Mouse (Mus musculus) forebrain, embryonic 12.5 days (tissue): ENCODE measurements at regions not wholly inside any gene's neighbourhood (a gene's known extent, or its start where the extent isn't known, plus 50 kb on each side); places are given as distances from the start of the nearest gene placed in this dataset.

Source experiments
- ATAC-seq: fragments of 200-750 bp; cut with Nextera tagmentation; 2 replicates; pipeline ENCODE4 v1.8.0; 2017; ENCODE audit warnings: moderate TSS enrichment; ENCODE audit not compliant: low FRiP score
- H3K27ac ChIP-seq: fragments of 300-500 bp; sonication (generic); 2 replicates; pipeline ENCODE4 v1.5.1; 2016; ENCODE audit warnings: mild to moderate bottlenecking
- H3K27me3 ChIP-seq: fragments of 300-500 bp; sonication (generic); 2 replicates; pipeline ENCODE4 v1.6.1; 2016; ENCODE audit warnings: mild to moderate bottlenecking
- H3K36me3 ChIP-seq: fragments of 300-500 bp; sonication (generic); replicated peaks from 2 replicates; pipeline ENCODE4 v1.6.1; 2016; ENCODE audit warnings: mild to moderate bottlenecking
- H3K4me1 ChIP-seq: fragments of 300-500 bp; sonication (generic); 2 replicates; pipeline ENCODE4 v1.6.1; 2016
- H3K4me2 ChIP-seq: fragments of 300-500 bp; sonication (generic); 2 replicates; pipeline ENCODE4 v1.6.1; 2016; ENCODE audit warnings: mild to moderate bottlenecking, moderate library complexity
- H3K4me3 ChIP-seq: fragments of 300-500 bp; sonication (generic); replicated peaks from 2 replicates; pipeline ENCODE4 v1.5.1; 2016; ENCODE audit warnings: mild to moderate bottlenecking
- H3K9ac ChIP-seq: fragments of 300-500 bp; sonication (generic); 2 replicates; pipeline ENCODE4 v1.6.1; 2016; ENCODE audit warnings: mild to moderate bottlenecking
- H3K9me3 ChIP-seq: fragments of 300-500 bp; sonication (generic); 2 replicates; pipeline ENCODE4 v1.6.1; 2016
- WGBS: fragments of 180-500 bp; shearing (Covaris S2); methylation state at CpG from one replicate; pipeline ENCODE4 v1.1.7; 2016; 5-methylcytosine and 5-hydroxymethylcytosine counted together

GRCm38 (mm10) chr8:127939986-127940359 is 418.4 kb upstream of the Nrp1 start:
- Histone ChIP-seq H3K27ac (no peak overlapping the region; the same call in 1 of the 2 replicates), H3K27me3 (no peaks in the 10 kb centered on the region), H3K4me2 (no peak overlapping the region), H3K36me3 (no peaks in the 10 kb centered on the region), H3K4me1 (peaks cover 16% of the 10 kb centered on the region), H3K9me3 (no peaks in the 10 kb centered on the region), H3K4me3 (no peak overlapping the region), H3K9ac (no peak overlapping the region)
- 22% methylated on average over 5 of the region's 5 CpGs for WGBS
- peak; percentile 30; the same call in 1 of the 2 replicates for ATAC-seq

DNA sequence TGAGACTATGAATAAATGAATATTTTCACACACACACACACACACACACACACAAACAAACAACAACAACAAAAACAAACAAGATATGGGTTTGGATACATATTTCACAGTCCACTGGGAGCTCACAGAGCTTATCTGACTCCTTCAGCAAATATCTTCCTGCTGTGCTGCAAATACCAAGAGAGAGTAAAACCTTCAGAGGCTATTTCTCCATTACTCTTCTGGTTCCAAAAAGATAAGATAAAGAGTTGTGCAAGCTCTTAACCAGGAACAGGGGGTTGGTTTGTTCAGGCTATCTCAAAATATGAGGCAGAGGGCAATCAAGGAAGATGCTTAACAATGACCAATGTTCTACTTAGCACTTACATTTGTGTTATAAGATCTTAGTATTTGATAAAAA is 416.1 kb upstream of the Nrp1 start:
- H3K9me3 ChIP-seq: no peaks in the 10 kb centered on the region
- H3K4me3 ChIP-seq: no peak overlapping the region
- no peak for ATAC-seq
- H3K4me1 ChIP-seq: peaks cover 15% of the 10 kb centered on the region
- no peak overlapping the region for H3K27ac ChIP-seq
- H3K9ac ChIP-seq: no peak overlapping the region
- H3K4me2 ChIP-seq: no peak overlapping the region
- no peaks in the 10 kb centered on the region for H3K36me3 ChIP-seq
- H3K27me3 ChIP-seq: no peaks in the 10 kb centered on the region

DNA sequence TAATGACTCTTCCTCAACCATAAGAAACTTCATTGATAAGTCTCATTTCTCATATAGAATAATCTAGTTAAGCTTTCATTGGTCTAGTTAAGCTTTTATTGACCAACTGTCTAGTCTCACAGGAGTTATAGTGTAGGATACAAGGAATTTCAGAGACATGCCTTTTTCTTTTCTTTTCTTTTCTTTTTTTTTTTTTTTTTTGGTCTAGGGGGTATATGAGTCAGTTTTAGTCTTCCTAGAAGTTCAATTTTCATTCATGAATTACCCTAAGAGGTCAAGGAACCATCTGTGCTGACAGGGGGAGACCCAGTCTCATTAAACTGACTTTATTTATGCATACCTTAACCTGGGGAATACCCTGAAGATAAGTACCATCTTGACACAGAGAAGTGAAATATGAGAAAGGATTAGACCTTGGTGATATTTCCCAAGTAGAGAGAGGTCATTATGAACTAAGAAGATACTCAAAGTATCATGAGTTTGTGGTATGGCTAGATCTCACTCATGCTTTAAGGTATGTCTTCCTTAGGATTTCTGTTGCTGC is 413.4 kb upstream of the Nrp1 start:
- Histone ChIP-seq H3K9me3 (no peaks in the 10 kb centered on the region), H3K36me3 (no peaks in the 10 kb centered on the region), H3K9ac (no peak overlapping the region), H3K4me2 (no peak overlapping the region), H3K4me1 (peaks cover 2% of the 10 kb centered on the region), H3K27ac (no peak overlapping the region), H3K27me3 (no peaks in the 10 kb centered on the region), H3K4me3 (no peak overlapping the region)
- ATAC-seq: no peak

DNA sequence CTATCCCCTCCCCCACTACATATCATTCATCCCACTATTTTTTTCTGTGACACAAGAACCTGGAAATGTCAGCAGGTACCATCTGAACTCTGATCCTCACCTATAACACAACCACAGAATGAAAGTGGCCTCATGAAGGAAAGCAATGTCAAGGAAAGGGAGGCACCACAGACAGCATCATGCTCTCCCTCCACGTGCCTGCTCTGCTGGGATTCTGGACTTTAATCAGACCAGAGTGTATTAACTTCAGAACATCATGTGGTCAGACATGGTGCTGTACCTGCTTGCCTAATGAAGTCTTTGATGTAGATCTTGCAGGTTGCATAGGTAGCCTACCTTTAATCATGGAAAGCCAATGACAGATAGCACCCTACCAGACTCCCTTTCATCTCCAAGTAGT is 400.8 kb upstream of the Nrp1 start:
- Histone ChIP-seq H3K4me1 (peaks cover 10% of the 10 kb centered on the region), H3K9ac (no peak overlapping the region), H3K4me3 (no peak overlapping the region), H3K27ac (no peak overlapping the region), H3K9me3 (no peaks in the 10 kb centered on the region), H3K27me3 (no peaks in the 10 kb centered on the region), H3K4me2 (no peak overlapping the region), H3K36me3 (no peaks in the 10 kb centered on the region)
- no peak for ATAC-seq
- WGBS: 71% methylated on average over 1 of the region's 1 CpGs

DNA sequence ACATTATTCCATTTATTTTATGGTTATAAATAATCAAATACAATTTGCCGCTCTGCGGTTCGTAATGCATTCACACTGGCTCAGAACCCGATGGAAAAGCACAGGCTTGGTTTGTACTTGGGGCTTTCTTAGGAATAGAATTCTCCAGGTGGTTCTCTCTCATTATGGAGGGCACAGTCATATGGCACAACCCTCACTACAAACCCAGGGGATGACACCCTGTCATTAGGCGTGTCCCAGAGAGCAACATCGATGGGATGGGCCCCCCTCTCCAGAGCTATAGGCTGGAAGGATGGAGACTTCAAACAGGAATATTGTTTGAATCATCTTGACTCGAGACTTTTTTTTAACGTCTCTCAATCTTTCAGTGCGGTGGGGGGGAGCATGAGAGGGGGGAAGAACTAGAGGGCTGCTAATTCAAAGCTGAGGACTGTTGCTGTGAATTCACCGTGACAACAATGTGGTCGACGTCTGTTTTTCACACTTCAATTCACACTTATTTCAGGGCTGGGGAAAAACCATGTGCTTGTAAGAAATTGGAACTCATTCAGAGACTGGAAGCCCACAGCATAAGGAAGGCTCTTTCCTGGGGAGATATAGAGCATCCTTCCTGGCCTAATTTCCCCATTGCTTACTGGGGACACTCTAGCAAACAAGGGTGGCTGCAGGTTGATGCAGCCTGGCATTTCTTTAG is 399.9 kb upstream of the Nrp1 start:
- no peaks in the 10 kb centered on the region for H3K36me3 ChIP-seq
- whole genome bisulfite sequencing: 56% methylated on average over 12 of the region's 12 CpGs
- peak overlapping the region; percentile 42; the same call in 1 of the 2 replicates for H3K27ac ChIP-seq
- peak; percentile 60; the same call in 1 of the 2 replicates for ATAC-seq
- H3K9me3 ChIP-seq: no peaks in the 10 kb centered on the region
- H3K4me3 ChIP-seq: no peak overlapping the region
- H3K27me3 ChIP-seq: no peaks in the 10 kb centered on the region
- H3K4me2 ChIP-seq: no peak overlapping the region
- peaks cover 10% of the 10 kb centered on the region for H3K4me1 ChIP-seq
- no peak overlapping the region for H3K9ac ChIP-seq

DNA sequence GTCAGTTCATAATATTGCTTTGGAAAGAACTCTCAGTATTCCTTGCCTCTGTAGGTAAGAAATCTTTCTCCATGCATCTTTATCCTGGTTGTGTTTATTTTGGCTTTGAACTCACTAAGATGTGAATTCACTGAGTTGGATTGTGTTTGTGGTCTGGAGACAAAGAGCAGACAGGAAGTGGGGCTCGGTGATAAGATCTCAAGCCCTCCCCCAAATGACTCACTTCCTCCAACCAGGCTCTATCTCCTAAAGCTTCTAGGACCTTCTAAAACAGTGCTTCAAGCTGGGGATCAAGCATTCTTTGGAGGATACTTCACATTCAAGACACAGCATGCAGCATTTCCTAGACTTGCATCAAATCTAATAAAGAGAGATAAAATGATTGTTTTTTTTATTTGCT is 395.5 kb upstream of the Nrp1 start:
- H3K4me3 ChIP-seq: no peak overlapping the region
- no peak for ATAC-seq

GRCm38 (mm10) chr8:127963625-127964024 is 394.8 kb upstream of the Nrp1 start:
- H3K27me3 ChIP-seq: no peaks in the 10 kb centered on the region
- H3K4me2 ChIP-seq: no peak overlapping the region
- peaks cover 6% of the 10 kb centered on the region for H3K4me1 ChIP-seq
- H3K27ac ChIP-seq: no peak overlapping the region
- H3K9me3 ChIP-seq: no peaks in the 10 kb centered on the region
- no peak for ATAC-seq
- H3K4me3 ChIP-seq: no peak overlapping the region
- H3K36me3 ChIP-seq: no peaks in the 10 kb centered on the region
- 90% methylated on average over 6 of the region's 6 CpGs for WGBS
- H3K9ac ChIP-seq: no peak overlapping the region

More for the DNA sequence above, 395.5 kb upstream of the Nrp1 start:
- no peaks in the 10 kb centered on the region for H3K27me3 ChIP-seq
- H3K36me3 ChIP-seq: no peaks in the 10 kb centered on the region
- no peak overlapping the region for H3K4me2 ChIP-seq
- H3K9ac ChIP-seq: no peak overlapping the region
- no peak overlapping the region for H3K27ac ChIP-seq
- H3K9me3 ChIP-seq: no peaks in the 10 kb centered on the region
- 91% methylated on average over 1 of the region's 1 CpGs for WGBS
- H3K4me1 ChIP-seq: peaks cover 10% of the 10 kb centered on the region

- H3K4me3 ChIP-seq: no peak overlapping the region
- H3K4me1 ChIP-seq: no peaks in the 10 kb centered on the region
- no peak overlapping the region for H3K27ac ChIP-seq
- H3K4me2 ChIP-seq: no peak overlapping the region
- H3K9me3 ChIP-seq: no peaks in the 10 kb centered on the region
- ATAC-seq: no peak
- no peaks in the 10 kb centered on the region for H3K27me3 ChIP-seq
- no peaks in the 10 kb centered on the region for H3K36me3 ChIP-seq
- H3K9ac ChIP-seq: no peak overlapping the region
Measured at GRCm38 (mm10) chr8:127964801-127965200, 393.6 kb upstream of the Nrp1 start.

- Histone ChIP-seq H3K9ac (no peak overlapping the region), H3K36me3 (no peaks in the 10 kb centered on the region), H3K27me3 (no peaks in the 10 kb centered on the region), H3K27ac (no peak overlapping the region), H3K4me2 (no peak overlapping the region), H3K4me3 (no peak overlapping the region), H3K4me1 (no peaks in the 10 kb centered on the region), H3K9me3 (no peaks in the 10 kb centered on the region)
- ATAC-seq: no peak
- whole genome bisulfite sequencing: 81% methylated on average over 2 of the region's 2 CpGs
Measured at GRCm38 (mm10) chr8:127965341-127965740, 393.1 kb upstream of the Nrp1 start.

DNA sequence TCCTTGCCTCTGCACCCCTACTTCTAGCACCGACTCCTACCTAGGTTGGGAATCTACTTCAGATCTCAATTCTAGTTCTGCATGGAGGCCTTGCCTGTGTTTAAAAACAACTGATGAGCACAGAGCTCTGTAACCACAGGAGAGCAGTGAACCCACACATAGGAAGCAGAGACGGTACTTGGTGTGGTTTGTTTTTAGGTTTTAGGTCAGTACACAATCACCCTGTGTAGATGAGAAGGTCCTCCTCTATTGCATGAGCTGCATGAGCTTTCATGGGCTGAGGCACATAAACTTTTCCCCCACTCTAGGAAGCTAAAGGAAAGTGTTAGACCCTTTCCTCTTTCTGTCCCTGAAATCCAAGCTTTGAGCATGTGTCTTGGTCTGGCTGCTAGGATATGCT is 390.4 kb upstream of the Nrp1 start:
- 89% methylated on average over 2 of the region's 2 CpGs for WGBS
- Histone ChIP-seq H3K9ac (no peak overlapping the region), H3K27me3 (no peaks in the 10 kb centered on the region), H3K4me1 (no peaks in the 10 kb centered on the region), H3K27ac (no peak overlapping the region), H3K9me3 (no peaks in the 10 kb centered on the region), H3K4me3 (no peak overlapping the region), H3K4me2 (no peak overlapping the region), H3K36me3 (no peaks in the 10 kb centered on the region)
- no peak for ATAC-seq

DNA sequence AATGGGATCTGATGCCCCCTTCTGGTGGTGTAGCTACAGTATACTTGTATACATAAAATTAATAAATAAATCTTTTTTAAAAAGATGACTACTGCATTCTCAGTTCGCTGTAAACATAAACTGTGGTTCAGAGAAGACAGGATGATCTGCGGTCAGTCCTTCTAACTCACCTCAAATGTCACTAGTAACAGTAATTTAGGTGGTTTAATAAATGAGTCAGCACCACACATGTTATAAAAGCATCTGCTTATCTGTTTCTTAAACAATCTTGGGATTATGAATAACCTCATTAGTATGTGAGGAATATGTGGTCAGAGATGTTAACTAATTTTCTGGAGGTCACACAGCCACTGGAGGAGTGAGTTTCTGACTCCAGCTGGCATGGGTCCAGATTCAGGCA is 385.2 kb upstream of the Nrp1 start:
- no peak overlapping the region for H3K4me2 ChIP-seq
- 91% methylated on average over 2 of the region's 2 CpGs for WGBS
- H3K9ac ChIP-seq: no peak overlapping the region
- no peak overlapping the region for H3K27ac ChIP-seq
- H3K4me1 ChIP-seq: peaks cover 7% of the 10 kb centered on the region
- no peak for ATAC-seq
- H3K9me3 ChIP-seq: no peaks in the 10 kb centered on the region
- 0 out of 2 replicates have a peak, but pooled peaks cover 2% of the 10 kb centered on the region for H3K27me3 ChIP-seq
- H3K4me3 ChIP-seq: no peak overlapping the region
- no peaks in the 10 kb centered on the region for H3K36me3 ChIP-seq

DNA sequence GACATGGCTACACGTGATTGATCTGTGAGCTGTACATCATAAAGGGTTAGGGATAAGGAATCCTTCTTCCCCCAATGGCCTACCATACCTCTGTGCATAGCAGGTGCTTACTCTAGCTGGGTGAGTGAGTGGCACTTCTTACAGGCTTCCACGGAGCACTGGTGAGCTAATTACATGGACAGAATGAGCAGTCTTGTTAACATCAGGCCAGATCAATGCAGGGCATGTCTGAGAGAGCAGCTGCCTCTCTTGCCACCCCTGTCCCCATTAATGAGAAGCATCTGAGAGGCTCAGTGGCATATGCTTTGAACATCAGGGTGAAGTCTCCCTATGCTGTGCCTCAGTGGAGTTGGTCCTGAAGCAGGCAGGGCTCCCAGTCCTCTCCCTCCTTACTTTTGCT is 380.7 kb upstream of the Nrp1 start:
- H3K36me3 ChIP-seq: no peaks in the 10 kb centered on the region
- no peaks in the 10 kb centered on the region for H3K9me3 ChIP-seq
- H3K27ac ChIP-seq: 0 out of 2 replicates have a peak overlapping the region, but pooled peaks have one; percentile 8
- H3K4me2 ChIP-seq: no peak overlapping the region
- H3K9ac ChIP-seq: no peak overlapping the region
- WGBS: 41% methylated on average over 2 of the region's 2 CpGs
- H3K4me3 ChIP-seq: no peak overlapping the region
- peaks cover 2% of the 10 kb centered on the region; the same call in 1 of the 2 replicates for H3K27me3 ChIP-seq
- peak; percentile 41; the same call in 1 of the 2 replicates for ATAC-seq
- peaks cover 7% of the 10 kb centered on the region for H3K4me1 ChIP-seq
